Mouse (Mus musculus) cortical plate, adult 2 months (tissue): ENCODE results near the gene Hhat. TPM values are rescaled to one million over a fixed set of nuclear protein-coding genes. Genes with fewer than 3 reads are reported as not detected.

ENCODE experiments used
- H3K27ac ChIP-seq: fragments of 200-500 bp; 2 replicates; pipeline ENCODE4 v1.5.1; 2012; ENCODE audit warnings: low read length, control low read depth, inconsistent platforms; ENCODE audit not compliant: insufficient read depth
- H3K4me1 ChIP-seq: fragments of 200-500 bp; 2 replicates; pipeline ENCODE4 v1.6.1; 2011; ENCODE audit warnings: low read length; ENCODE audit not compliant: control insufficient read depth, insufficient read depth
- H3K4me3 ChIP-seq: fragments of 200-500 bp; 2 replicates; pipeline ENCODE4 v1.5.1; 2011; ENCODE audit warnings: mild to moderate bottlenecking, low read length, control low read depth; ENCODE audit not compliant: insufficient read depth
- CTCF ChIP-seq: fragments of 200-500 bp; IDR thresholded peaks from 2 replicates; pipeline ENCODE4 v1.5.1; 2011; ENCODE audit warnings: mild to moderate bottlenecking, control low read depth, low read length; ENCODE audit not compliant: insufficient read depth; ENCODE audit errors: extremely low read depth
- POLR2A ChIP-seq: fragments of 200-500 bp; IDR thresholded peaks from 2 replicates; pipeline ENCODE4 v1.6.1; 2011; ENCODE audit warnings: mild to moderate bottlenecking, low read length, control low read depth; ENCODE audit not compliant: insufficient read depth; ENCODE audit errors: extremely low read depth
- polyA plus RNA-seq: library from polyadenylated mRNA; depleted of rRNA; stranded (reverse); fragments of >200 nt; gene quantifications from 2 replicates; pipeline ENCODE4 v1.2.3, GENCODE M21; 2012

The Hhat gene
- polyA plus RNA-seq, 1 experiment = 0.98 TPM

- no peak overlapping the region for H3K27ac ChIP-seq
- 0 out of 2 replicates have a peak overlapping the region, but pooled peaks have one; percentile 5 for H3K4me3 ChIP-seq
- no peak for TF ChIP-seq POLR2A
- peaks cover 11% of the 10 kb centered on the region for H3K4me1 ChIP-seq
Observed at GRCm38 (mm10) chr1:192785046-192785961, 14.3 kb upstream of the Hhat start.

- TF ChIP-seq CTCF (peak; percentile 77), POLR2A (no peak)
- Histone ChIP-seq H3K4me3 (no peak overlapping the region), H3K27ac (no peak overlapping the region), H3K4me1 (peaks cover 11% of the 10 kb centered on the region)
Observed at GRCm38 (mm10) chr1:192784374-192784773, 13.4 kb upstream of the Hhat start.

- TF ChIP-seq POLR2A (no peak), CTCF (no peak)
- Histone ChIP-seq H3K4me1 (peaks cover 11% of the 10 kb centered on the region), H3K27ac (no peak overlapping the region), H3K4me3 (no peak overlapping the region)
Observed at GRCm38 (mm10) chr1:192781256-192781655, 10.2 kb upstream of the Hhat start.

GRCm38 (mm10) chr1:192778869-192779514, 8.0 kb upstream of the Hhat start:
- no peaks in the 10 kb centered on the region; the same call in 1 of the 2 replicates for H3K4me1 ChIP-seq
- no peak overlapping the region for H3K4me3 ChIP-seq
- TF ChIP-seq POLR2A (no peak), CTCF (no peak)
- H3K27ac ChIP-seq = no peak overlapping the region

GRCm38 (mm10) chr1:192778206-192778605, 7.2 kb upstream of the Hhat start:
- TF ChIP-seq POLR2A = no peak
- TF ChIP-seq CTCF = no peak
- no peak overlapping the region for H3K27ac ChIP-seq
- H3K4me3 ChIP-seq = no peak overlapping the region
- H3K4me1 ChIP-seq = no peaks in the 10 kb centered on the region; the same call in 1 of the 2 replicates

- H3K27ac ChIP-seq = peak overlapping the region; percentile 97
- peak overlapping the region; percentile 77 for H3K4me3 ChIP-seq
- peaks cover 2% of the 10 kb centered on the region; the same call in 1 of the 2 replicates for H3K4me1 ChIP-seq
- TF ChIP-seq POLR2A (peak; percentile 93), CTCF (no peak)
Observed at GRCm38 (mm10) chr1:192770130-192770494, 911 bp downstream of the Hhat start.

- Histone ChIP-seq H3K27ac (no peak overlapping the region), H3K4me3 (no peak overlapping the region), H3K4me1 (peaks cover 4% of the 10 kb centered on the region; the same call in 1 of the 2 replicates)
- TF ChIP-seq POLR2A (no peak), CTCF (peak; percentile 14; the same call in 1 of the 2 replicates)
Observed at GRCm38 (mm10) chr1:192765531-192765930, 5.5 kb downstream of the Hhat start.

GRCm38 (mm10) chr1:192764547-192764946, 6.5 kb downstream of the Hhat start:
- H3K4me3 ChIP-seq = no peak overlapping the region
- TF ChIP-seq CTCF (no peak), POLR2A (no peak)
- H3K4me1 ChIP-seq = peaks cover 2% of the 10 kb centered on the region; the same call in 1 of the 2 replicates
- no peak overlapping the region for H3K27ac ChIP-seq

GRCm38 (mm10) chr1:192762946-192763933, 7.8 kb downstream of the Hhat start:
- H3K4me3 ChIP-seq = no peak overlapping the region
- H3K4me1 ChIP-seq = peaks cover 2% of the 10 kb centered on the region; the same call in 1 of the 2 replicates
- TF ChIP-seq CTCF = no peak
- no peak for TF ChIP-seq POLR2A
- H3K27ac ChIP-seq = no peak overlapping the region
